Mouse (Mus musculus) CH12.LX (cell line): ENCODE measurements around the gene Ttf2.

Experiments used
- BHLHE40 ChIP-seq: IDR thresholded peaks from 2 replicates; pipeline ENCODE4 v1.6.1; 2011; ENCODE audit warnings: mild to moderate bottlenecking, low read depth, low read length, improper control_type of control experiment
- EP300 ChIP-seq: IDR thresholded peaks from 2 replicates; pipeline ENCODE4 v1.6.1; 2011; ENCODE audit warnings: low read length, improper control_type of control experiment
- KAT2A ChIP-seq: IDR thresholded peaks from 2 replicates; pipeline ENCODE4 v1.6.1; 2012; ENCODE audit warnings: low read length, improper control_type of control experiment, inconsistent platforms; ENCODE audit not compliant: insufficient replicate concordance
- POLR2A ChIP-seq: IDR thresholded peaks from 2 replicates; pipeline ENCODE4 v1.6.1; 2011; ENCODE audit warnings: low read depth, mild to moderate bottlenecking, improper control_type of control experiment, low read length
- USF2 ChIP-seq: conservative IDR thresholded peaks from 2 replicates; pipeline ENCODE4 v1.6.1; 2011; ENCODE audit warnings: low read depth, low read length, improper control_type of control experiment
- ZC3H11A ChIP-seq: IDR thresholded peaks from 2 replicates; pipeline ENCODE4 v1.6.1; 2012; ENCODE audit warnings: low read depth, mild to moderate bottlenecking, inconsistent platforms, low read length, improper control_type of control experiment

GRCm38 (mm10) chr3:101018494-101018893, 49.0 kb upstream of the Ttf2 start:
- TF ChIP-seq EP300: no peak
- TF ChIP-seq ZC3H11A: no peak
- TF ChIP-seq POLR2A: no peak
- no peak for TF ChIP-seq BHLHE40
- TF ChIP-seq KAT2A: no peak
- no peak for TF ChIP-seq USF2
